Mouse (Mus musculus): ENCODE data around the gene Gsk3a.

- TF ChIP-seq CTCF (IDR thresholded peaks at IDR 0.05; ENCODE audit: low read depth, low read length) (no peak), EP300 (IDR thresholded peaks at IDR 0.05; ENCODE audit: insufficient read depth, low read depth, low read length) (no peak), POLR2A (IDR thresholded peaks at IDR 0.05; ENCODE audit: insufficient read depth, low read length) (no peak)
Observed at GRCm38 (mm10) chr7:25285511-25286238, 48.0 kb upstream of the Gsk3a start.
